Mouse (Mus musculus) forebrain, postnatal 0 days (tissue): ENCODE data around the gene Pdpr. TPM values are rescaled to one million over a fixed set of nuclear protein-coding genes. Genes with fewer than 3 reads are reported as not detected.
"Not testable (repeated sequence)": the region's sequence is repeated elsewhere in the genome, so short reads cannot be mapped to it uniquely, and the experiment has no call there.

Experiments used
- ATAC-seq: fragments of 200-750 bp; cut with Nextera tagmentation; 2 replicates; pipeline ENCODE4 v1.8.0; 2017; ENCODE audit warnings: mild to moderate bottlenecking, moderate library complexity
- DNase-seq: peaks from one replicate; pipeline ENCODE4 v3.0.0-alpha.2; 2015
- H3K27ac ChIP-seq: fragments of 300-500 bp; sonication (generic); 2 replicates; pipeline ENCODE4 v1.5.1; 2014; ENCODE audit warnings: low read depth, mild to moderate bottlenecking, antibody characterized with exemption, low read length, moderate library complexity, mixed read lengths
- H3K27me3 ChIP-seq: fragments of 300-500 bp; sonication (generic); 2 replicates; pipeline ENCODE4 v1.6.1; 2014; ENCODE audit warnings: mild to moderate bottlenecking, low read length, mixed read lengths; ENCODE audit not compliant: insufficient read depth
- H3K36me3 ChIP-seq: fragments of 300-500 bp; sonication (generic); 2 replicates; pipeline ENCODE4 v1.6.1; 2014; ENCODE audit warnings: mild to moderate bottlenecking, moderate library complexity; ENCODE audit not compliant: insufficient read depth
- H3K4me1 ChIP-seq: fragments of 300-500 bp; sonication (generic); 2 replicates; pipeline ENCODE4 v1.6.1; 2014; ENCODE audit warnings: antibody characterized with exemption; ENCODE audit not compliant: insufficient read depth
- H3K4me2 ChIP-seq: fragments of 300-500 bp; sonication (generic); 2 replicates; pipeline ENCODE4 v1.6.1; 2014; ENCODE audit warnings: low read depth, mild to moderate bottlenecking, moderate library complexity
- H3K4me3 ChIP-seq: fragments of 300-500 bp; sonication (generic); 2 replicates; pipeline ENCODE4 v1.5.1; 2014; ENCODE audit warnings: low read depth, low read length, mixed read lengths
- H3K9ac ChIP-seq: fragments of 300-500 bp; sonication (generic); 2 replicates; pipeline ENCODE4 v1.6.1; 2014; ENCODE audit warnings: mild to moderate bottlenecking
- H3K9me3 ChIP-seq: fragments of 300-500 bp; sonication (generic); 2 replicates; pipeline ENCODE4 v1.6.1; 2016; ENCODE audit warnings: low read length
- CTCF ChIP-seq: sonication (generic); IDR thresholded peaks from 2 replicates; pipeline ENCODE4 v1.5.1; 2016; ENCODE audit warnings: antibody characterized with exemption, control low read depth, low read depth
- WGBS: fragments of 180-500 bp; shearing (Covaris S2); extraction: QIAGEN DNeasy Blood & Tissue Kit; methylation state at CpG from one replicate; pipeline ENCODE4 v1.1.7; 2014; 5-methylcytosine and 5-hydroxymethylcytosine counted together
- polyA plus RNA-seq: library from polyadenylated mRNA; unstranded; fragments of >200 nt; fragmentation: Nextera tagmentation; extraction: Ambion mirVana; gene quantifications from 2 replicates; pipeline ENCODE4 v1.2.1, GENCODE M21; 2015
- total RNA-seq: library from RNA; depleted of rRNA; stranded (reverse); fragments of >200 nt; gene quantifications from 2 replicates; pipeline ENCODE4 v1.2.3, GENCODE M21; 2014; rRNA removed

Gene Pdpr
- total and polyA plus RNA-seq, 2 experiments from 2014 or later = 9.3 to 31.5 TPM

- no peaks in the 10 kb centered on the region for H3K9me3 ChIP-seq
- DNase-seq = no peak
- H3K4me1 ChIP-seq = peaks cover 6% of the 10 kb centered on the region; the same call in 1 of the 2 replicates
- H3K9ac ChIP-seq = no peak overlapping the region
- ATAC-seq = no peak
- H3K4me2 ChIP-seq = no peak overlapping the region
- no peak overlapping the region for H3K27ac ChIP-seq
- peaks cover 11% of the 10 kb centered on the region for H3K36me3 ChIP-seq
- H3K4me3 ChIP-seq = no peak overlapping the region
- TF ChIP-seq CTCF = no peak
- no peaks in the 10 kb centered on the region for H3K27me3 ChIP-seq
These were observed 48.1 kb downstream of the Pdpr start for GRCm38 (mm10) chr8:111142521-111142920.

GRCm38 (mm10) chr8:111144901-111145459 lies 50.5 kb downstream of the Pdpr start:
- not testable (repeated sequence) for H3K27me3 ChIP-seq, H3K36me3 ChIP-seq, H3K27ac ChIP-seq, H3K9me3 ChIP-seq, H3K4me1 ChIP-seq, DNase-seq
- H3K9ac ChIP-seq = peak overlapping the region; percentile 75
- peak overlapping the region; percentile 65 for H3K4me3 ChIP-seq
- 7% methylated on average over 35 of the region's 63 CpGs for WGBS
- H3K4me2 ChIP-seq = peak overlapping the region; percentile 69
- ATAC-seq = peak; percentile 49

DNA sequence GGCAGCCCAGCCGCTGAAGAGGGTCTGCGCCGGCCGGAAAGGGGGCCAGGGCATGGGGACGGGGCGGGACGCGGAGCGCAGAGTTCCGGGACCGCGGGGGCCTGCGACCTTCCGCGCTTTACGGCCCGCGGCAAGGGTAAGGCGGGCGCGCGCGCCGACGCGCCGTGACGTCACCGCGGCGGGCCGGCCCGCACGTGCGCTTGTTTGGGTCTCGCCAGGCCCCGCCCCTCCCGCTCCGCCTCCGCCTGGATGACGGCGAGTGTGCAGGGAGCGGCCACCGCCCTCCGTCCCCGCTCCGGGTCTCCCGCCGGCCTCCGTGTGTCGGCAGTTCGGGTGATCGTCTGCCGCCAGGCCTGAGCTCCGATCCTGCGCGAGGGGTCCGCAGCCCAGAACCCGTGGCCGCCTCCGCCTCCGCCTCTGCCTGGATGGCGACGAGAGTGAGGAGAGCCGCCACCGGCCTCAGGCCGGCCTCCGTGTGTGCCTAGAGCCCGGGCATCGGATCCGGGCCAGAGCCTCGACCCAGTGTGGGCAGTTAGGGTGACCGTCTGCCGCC lies 51.1 kb downstream of the Pdpr start:
- Histone ChIP-seq H3K27ac (peak overlapping the region; percentile 40; the same call in 1 of the 2 replicates), H3K9ac (peak overlapping the region; percentile 75), H3K4me3 (peak overlapping the region; percentile 65), H3K4me2 (peak overlapping the region; percentile 84)
- DNase-seq = peak; percentile 91
- H3K36me3 ChIP-seq, H3K27me3 ChIP-seq, H3K9me3 ChIP-seq, H3K4me1 ChIP-seq: not testable (repeated sequence)
- peak; percentile 95 for ATAC-seq
- WGBS = under 1% methylated on average over 41 of the region's 74 CpGs

GRCm38 (mm10) chr8:111155721-111156436 lies 61.4 kb downstream of the Pdpr start:
- WGBS = 92% methylated on average over 8 of the region's 8 CpGs
- no peak for DNase-seq
- no peak for ATAC-seq

DNA sequence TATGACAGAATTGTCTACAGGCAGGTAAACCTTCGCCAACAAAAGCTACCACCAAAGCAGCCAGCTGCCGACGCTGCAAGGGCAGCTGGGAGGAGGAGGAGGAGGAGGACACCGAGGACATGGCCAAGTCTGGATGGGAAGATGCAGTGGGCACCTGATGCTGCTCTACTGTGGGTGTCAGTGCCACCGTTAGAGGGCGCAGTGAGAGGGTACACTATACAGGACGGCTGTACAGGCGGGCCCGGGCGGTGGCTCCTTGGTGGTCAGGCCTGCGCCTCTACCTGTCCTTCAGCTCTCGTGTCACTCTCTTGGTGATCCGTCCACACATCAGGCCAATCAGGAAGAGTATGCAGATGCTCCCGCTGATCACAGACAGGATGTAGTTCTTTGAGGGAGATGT lies 63.2 kb downstream of the Pdpr start:
- Histone ChIP-seq H3K9ac (no peak overlapping the region), H3K27me3 (no peaks in the 10 kb centered on the region), H3K4me3 (no peak overlapping the region), H3K9me3 (no peaks in the 10 kb centered on the region), H3K4me2 (no peak overlapping the region), H3K36me3 (peaks cover 84% of the 10 kb centered on the region), H3K27ac (no peak overlapping the region), H3K4me1 (no peaks in the 10 kb centered on the region)
- TF ChIP-seq CTCF = peak; percentile 66
- WGBS = 45% methylated on average over 14 of the region's 14 CpGs
- DNase-seq (peak; percentile 43), ATAC-seq (peak; percentile 38; the same call in 1 of the 2 replicates)

More at GRCm38 (mm10) chr8:111155721-111156436, 61.4 kb downstream of the Pdpr start:
- H3K27me3 ChIP-seq = no peaks in the 10 kb centered on the region
- TF ChIP-seq CTCF = no peak
- peaks cover 73% of the 10 kb centered on the region for H3K36me3 ChIP-seq
- H3K9ac ChIP-seq = no peak overlapping the region
- H3K27ac ChIP-seq = no peak overlapping the region
- no peak overlapping the region for H3K4me2 ChIP-seq
- no peaks in the 10 kb centered on the region for H3K4me1 ChIP-seq
- no peaks in the 10 kb centered on the region for H3K9me3 ChIP-seq
- H3K4me3 ChIP-seq = no peak overlapping the region

GRCm38 (mm10) chr8:111171661-111172060 lies 77.2 kb downstream of the Pdpr start:
- H3K27me3 ChIP-seq = no peaks in the 10 kb centered on the region
- ATAC-seq (no peak), DNase-seq (no peak)
- H3K9ac ChIP-seq = no peak overlapping the region
- no peak for TF ChIP-seq CTCF
- no peak overlapping the region for H3K4me3 ChIP-seq
- 48% methylated on average over 5 of the region's 5 CpGs for WGBS
- H3K4me1 ChIP-seq = no peaks in the 10 kb centered on the region
- H3K27ac ChIP-seq = no peak overlapping the region
- no peaks in the 10 kb centered on the region for H3K9me3 ChIP-seq
- no peak overlapping the region for H3K4me2 ChIP-seq
- peaks cover 66% of the 10 kb centered on the region for H3K36me3 ChIP-seq

GRCm38 (mm10) chr8:111185472-111185947 lies 91.1 kb downstream of the Pdpr start:
- peaks cover 44% of the 10 kb centered on the region for H3K36me3 ChIP-seq
- peak; percentile 57 for DNase-seq
- no peaks in the 10 kb centered on the region for H3K27me3 ChIP-seq
- H3K9me3 ChIP-seq = no peaks in the 10 kb centered on the region
- WGBS = 30% methylated on average over 4 of the region's 4 CpGs
- TF ChIP-seq CTCF = no peak
- no peak overlapping the region for H3K4me2 ChIP-seq
- 0 out of 2 replicates have a peak, but pooled peaks have one; percentile 25 for ATAC-seq
- no peak overlapping the region for H3K9ac ChIP-seq
- no peaks in the 10 kb centered on the region for H3K4me1 ChIP-seq
- H3K27ac ChIP-seq = no peak overlapping the region
- H3K4me3 ChIP-seq = no peak overlapping the region

Other genes with a start within 250 kb of the Pdpr start
- 50.5 and 63.5 TPM in 2 replicates for gene Cog4, start 248.0 kb upstream of the Pdpr start, total RNA-seq
- gene Cog4, start 248.0 kb upstream of the Pdpr start, polyA plus RNA-seq = 35.2 and 45.3 TPM in 2 replicates
- 80.3 and 99.2 TPM in 2 replicates for gene Sf3b3, start 247.8 kb upstream of the Pdpr start, total RNA-seq
- 52.9 and 64.8 TPM in 2 replicates for gene Sf3b3, start 247.8 kb upstream of the Pdpr start, polyA plus RNA-seq
- 8.8 and 12.4 TPM in 2 replicates for gene Fuk, start 192.1 kb upstream of the Pdpr start, total RNA-seq
- 3.5 and 4.5 TPM in 2 replicates for gene Fuk, start 192.1 kb upstream of the Pdpr start, polyA plus RNA-seq
- gene St3gal2, start 174.7 kb upstream of the Pdpr start, total RNA-seq = 27.4 and 30.7 TPM in 2 replicates
- 16.0 and 22.1 TPM in 2 replicates for gene St3gal2, start 174.7 kb upstream of the Pdpr start, polyA plus RNA-seq
- gene Ddx19a, start 96.8 kb upstream of the Pdpr start, total RNA-seq = 32.5 and 44.3 TPM in 2 replicates
- gene Ddx19a, start 96.8 kb upstream of the Pdpr start, polyA plus RNA-seq = 14.3 and 15.0 TPM in 2 replicates
- 12.5 and 16.8 TPM in 2 replicates for gene Ddx19b, start 62.9 kb upstream of the Pdpr start, total RNA-seq
- gene Ddx19b, start 62.9 kb upstream of the Pdpr start, polyA plus RNA-seq = 4.9 and 5.5 TPM in 2 replicates
- gene Aars, start 61.5 kb upstream of the Pdpr start, total RNA-seq = 79.3 and 106 TPM in 2 replicates
- gene Aars, start 61.5 kb upstream of the Pdpr start, polyA plus RNA-seq = 67.4 and 74.5 TPM in 2 replicates
- gene Exosc6, start 38.3 kb upstream of the Pdpr start, total RNA-seq = 2.8 TPM in 1 of 2 replicates, not detected in the other
- gene Exosc6, start 38.3 kb upstream of the Pdpr start, polyA plus RNA-seq = not detected in 2 replicates
- 0.33 and 0.38 TPM in 2 replicates for gene Clec18a, start 2.2 kb upstream of the Pdpr start, total RNA-seq
- 0.42 and 0.54 TPM in 2 replicates for gene Clec18a, start 2.2 kb upstream of the Pdpr start, polyA plus RNA-seq
- 32.1 and 45.0 TPM in 2 replicates for gene Glg1, start 164.6 kb downstream of the Pdpr start, total RNA-seq
- 35.0 and 49.7 TPM in 2 replicates for gene Glg1, start 164.6 kb downstream of the Pdpr start, polyA plus RNA-seq
- gene Rfwd3, start 205.6 kb downstream of the Pdpr start, total RNA-seq = 19.4 and 19.5 TPM in 2 replicates
- 7.2 and 11.1 TPM in 2 replicates for gene Rfwd3, start 205.6 kb downstream of the Pdpr start, polyA plus RNA-seq
- gene Mlkl, start 243.5 kb downstream of the Pdpr start, total RNA-seq = 1.4 TPM in 2 replicates
- 0.54 and 0.94 TPM in 2 replicates for gene Mlkl, start 243.5 kb downstream of the Pdpr start, polyA plus RNA-seq